Mouse (Mus musculus) urinary bladder, postnatal 0 days (tissue): ENCODE data around the gene Taf15. TPM values are rescaled to one million over a fixed set of nuclear protein-coding genes. Genes with fewer than 3 reads are reported as not detected.

ENCODE experiments used
- polyA plus RNA-seq: library from polyadenylated mRNA; unstranded; fragments of >200 nt; fragmentation: Nextera tagmentation; extraction: Ambion mirVana; gene quantifications from 2 replicates; pipeline ENCODE4 v1.2.1, GENCODE M21; 2015

Taf15 gene
- polyA plus RNA-seq, result 4.8 and 6.0 TPM in 2 replicates

DNA sequence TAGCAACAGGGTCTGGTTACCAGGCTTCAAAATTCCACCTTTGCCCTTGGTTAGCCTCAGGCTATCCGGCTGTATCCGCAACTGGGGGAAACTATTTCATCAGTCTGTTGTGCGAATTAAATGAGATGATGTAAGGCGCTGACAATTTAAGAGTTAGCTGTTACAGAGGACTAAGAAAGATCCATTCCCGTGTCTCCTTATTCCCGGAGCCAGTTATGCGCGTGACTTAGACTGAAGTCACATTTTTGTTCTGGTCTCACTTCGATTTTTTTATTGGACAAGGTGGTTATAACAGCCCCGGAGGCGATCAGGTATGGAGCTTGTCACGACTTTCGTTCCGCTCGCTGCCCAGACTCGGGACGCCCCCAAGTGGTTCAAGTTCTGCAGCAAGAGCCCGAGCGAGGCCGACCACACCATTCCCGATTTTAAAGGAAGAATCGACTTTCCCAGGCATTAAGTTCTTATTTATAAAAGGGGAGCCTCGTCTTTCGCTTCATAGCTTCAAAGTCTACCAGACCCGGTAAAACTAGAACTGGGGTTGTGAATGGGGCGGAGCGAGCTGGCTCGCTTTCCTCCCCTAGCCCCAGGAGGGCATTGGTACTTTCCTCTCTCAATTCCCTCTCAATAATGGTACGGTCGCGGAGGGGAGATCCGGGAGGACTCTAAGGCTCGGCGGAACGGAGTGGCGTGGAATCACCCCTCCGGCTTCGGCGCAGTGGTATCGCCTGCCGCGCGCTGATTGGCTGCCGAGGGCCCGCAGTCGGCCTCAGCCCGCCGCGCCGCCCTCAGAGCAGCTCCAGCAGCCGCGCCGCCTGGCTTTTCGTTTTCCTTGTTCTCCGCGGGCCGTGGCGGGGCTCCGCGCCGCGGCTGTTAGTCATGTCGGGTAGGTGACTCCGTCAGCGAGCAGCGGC, at the start of gene Taf15:
Taf15 (plus strand) TSS at position 763 of the 911 bp plus-strand sequence.

DNA sequence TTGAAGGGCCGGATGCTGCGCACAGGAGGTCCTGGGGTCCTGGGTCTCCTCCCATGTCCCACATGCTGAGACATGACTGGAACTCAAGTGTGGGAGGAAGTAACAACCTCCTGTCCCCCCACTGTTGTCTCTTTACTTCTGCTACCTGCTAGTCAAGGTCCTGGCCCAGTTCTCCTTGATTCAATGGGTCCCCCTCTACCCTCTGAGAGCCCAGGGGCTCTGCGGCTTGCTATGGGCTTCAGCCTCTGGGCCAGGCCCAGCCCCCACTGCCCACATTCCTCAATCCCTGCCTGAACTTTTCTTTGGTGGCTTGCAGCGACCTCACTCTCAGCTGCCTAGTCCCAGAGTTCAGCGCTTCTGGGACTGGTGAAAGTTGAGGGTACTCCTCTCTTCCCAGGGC, 43.5 kb upstream of the Taf15 start, which contains the start of gene Gas2l2:
Gas2l2 (minus strand) TSS at position 101 of the 400 bp plus-strand sequence.

DNA sequence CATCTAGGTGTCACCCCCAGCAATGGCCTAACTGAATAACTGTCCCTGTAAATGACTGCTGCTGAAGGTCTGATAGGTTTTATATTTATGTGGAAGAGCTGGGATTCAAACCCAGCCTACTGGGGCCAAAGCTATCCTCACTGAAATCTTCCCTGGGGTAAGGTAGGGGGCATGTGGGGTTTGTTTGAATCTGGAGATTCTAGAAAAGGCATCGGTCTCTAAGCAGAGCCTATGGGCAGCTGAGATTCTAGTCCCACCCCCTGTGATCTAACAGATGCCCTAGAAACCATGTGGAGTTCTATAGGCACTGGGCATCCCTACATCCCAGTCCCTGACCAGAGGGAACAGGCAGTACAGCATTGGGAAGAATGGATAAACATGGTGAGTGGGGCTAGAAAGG, 35.5 kb upstream of the Taf15 start, which contains the start of gene 1700020L24Rik:
1700020L24Rik (plus strand) TSS at position 301 of the 400 bp plus-strand sequence.

DNA sequence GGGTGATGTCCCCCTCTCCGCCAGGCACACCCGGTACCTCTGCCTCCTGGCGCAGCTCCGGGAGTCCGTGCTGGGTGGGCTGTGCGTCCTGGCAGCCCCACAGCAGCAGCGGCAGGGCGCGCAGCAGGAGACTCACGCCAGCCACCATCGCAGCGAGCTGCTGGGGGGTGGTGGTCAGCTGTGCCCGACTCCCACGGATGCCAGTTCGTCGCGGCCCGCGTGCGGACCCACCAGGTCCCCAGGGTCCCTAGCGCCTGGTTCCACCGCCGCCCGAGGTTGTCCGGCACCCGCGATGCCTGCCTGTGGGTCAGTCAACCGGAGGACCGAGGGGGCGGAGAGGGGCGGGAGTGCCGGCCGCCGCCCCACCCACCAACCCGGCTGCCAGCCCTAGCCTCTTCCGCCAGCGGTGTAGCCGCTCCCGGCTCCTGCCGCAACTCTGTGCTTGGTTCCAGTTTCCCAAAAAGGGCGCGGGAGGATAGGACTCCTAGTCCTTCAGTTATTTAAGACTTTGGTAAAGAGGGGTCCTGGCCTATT, 10.1 kb upstream of the Taf15 start, which contains the start of gene Mmp28:
Mmp28 (minus strand) TSS at position 361 of the 534 bp plus-strand sequence.

DNA sequence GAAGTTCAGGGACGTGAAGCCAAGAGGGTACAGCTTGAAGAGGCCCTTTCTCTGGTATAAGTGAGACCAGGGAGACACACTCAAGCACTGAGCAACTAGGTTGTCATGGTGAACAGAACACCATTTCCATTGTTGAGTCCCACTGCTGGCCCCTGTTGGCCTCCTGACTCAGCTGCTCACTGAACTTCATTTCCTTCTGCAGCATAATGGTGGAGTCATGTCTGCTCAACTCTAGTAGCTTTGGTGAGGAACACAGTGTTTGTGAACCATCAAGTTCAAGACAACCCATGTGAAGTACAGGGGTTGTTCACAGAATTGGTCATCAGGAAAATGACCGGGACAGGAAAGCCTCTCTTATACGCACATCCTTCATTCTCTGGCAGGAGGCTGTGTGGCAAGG, 49.2 kb downstream of the Taf15 start, which contains the start of gene Heatr9:
Heatr9 (minus strand) TSS at position 101 of the 400 bp plus-strand sequence.

DNA sequence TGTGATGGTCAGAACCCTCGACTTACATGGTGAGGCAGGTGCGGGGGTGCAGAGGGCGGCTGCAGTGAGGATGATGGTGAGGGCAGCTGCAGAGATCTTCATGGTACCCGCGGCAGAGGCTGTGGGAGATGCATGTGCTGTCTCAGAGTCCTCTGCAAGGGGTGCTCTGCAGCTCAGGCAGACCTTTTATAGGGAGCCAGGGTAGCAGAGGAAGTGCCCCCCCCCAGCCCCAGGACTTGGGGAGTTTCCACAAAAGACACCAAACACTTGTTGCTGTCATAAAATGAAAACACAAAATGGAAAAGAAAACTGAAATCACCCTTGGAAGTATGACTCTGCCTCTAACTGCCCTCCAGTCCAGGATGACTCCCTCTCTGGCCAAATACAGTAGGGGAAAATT, 57.5 kb downstream of the Taf15 start, which contains the start of gene Ccl5:
Ccl5 (minus strand) TSS at position 159 of the 400 bp plus-strand sequence.

Other genes with a start within 250 kb of the Taf15 start
- gene Slfn14, start 186.4 kb upstream of the Taf15 start, polyA plus RNA-seq, result 0.04 and 0.15 TPM in 2 replicates
- gene Ap2b1, start 174.1 kb upstream of the Taf15 start, polyA plus RNA-seq, result 26.7 and 32.1 TPM in 2 replicates
- 8.3 and 8.9 TPM in 2 replicates for gene Pex12, start 170.5 kb upstream of the Taf15 start, polyA plus RNA-seq
- 0.36 and 0.54 TPM in 2 replicates for gene Rasl10b, start 63.9 kb upstream of the Taf15 start, polyA plus RNA-seq
- gene Gas2l2, start 43.6 kb upstream of the Taf15 start, polyA plus RNA-seq, result 0.07 TPM in 1 of 2 replicates, not detected in the other
- 0.35 and 0.41 TPM in 2 replicates for gene 1700020L24Rik, start 35.4 kb upstream of the Taf15 start, polyA plus RNA-seq
- 5.1 and 6.0 TPM in 2 replicates for gene Mmp28, start 10.0 kb upstream of the Taf15 start, polyA plus RNA-seq
- gene Heatr9, start 49.1 kb downstream of the Taf15 start, polyA plus RNA-seq, result not detected in 2 replicates
- gene Ccl5, start 57.4 kb downstream of the Taf15 start, polyA plus RNA-seq, result 0.45 and 0.88 TPM in 2 replicates
- gene Ccl9, start 105.5 kb downstream of the Taf15 start, polyA plus RNA-seq, result 19.7 and 93.4 TPM in 2 replicates
- gene Ccl6, start 120.0 kb downstream of the Taf15 start, polyA plus RNA-seq, result 54.5 and 456 TPM in 2 replicates
- not detected in 2 replicates for gene Rpl9-ps1, start 172.5 kb downstream of the Taf15 start, polyA plus RNA-seq
- 1.2 and 1.9 TPM in 2 replicates for gene Ccl3, start 176.3 kb downstream of the Taf15 start, polyA plus RNA-seq
- gene Ccl4, start 189.5 kb downstream of the Taf15 start, polyA plus RNA-seq, result 2.9 and 5.3 TPM in 2 replicates
- 14.2 and 148 TPM in 2 replicates for gene Wfdc17, start 230.9 kb downstream of the Taf15 start, polyA plus RNA-seq
- not detected in 2 replicates for gene Wfdc18, start 235.9 kb downstream of the Taf15 start, polyA plus RNA-seq